Mouse (Mus musculus): ENCODE results near the gene Alpl.

Alpl gene

DNA sequence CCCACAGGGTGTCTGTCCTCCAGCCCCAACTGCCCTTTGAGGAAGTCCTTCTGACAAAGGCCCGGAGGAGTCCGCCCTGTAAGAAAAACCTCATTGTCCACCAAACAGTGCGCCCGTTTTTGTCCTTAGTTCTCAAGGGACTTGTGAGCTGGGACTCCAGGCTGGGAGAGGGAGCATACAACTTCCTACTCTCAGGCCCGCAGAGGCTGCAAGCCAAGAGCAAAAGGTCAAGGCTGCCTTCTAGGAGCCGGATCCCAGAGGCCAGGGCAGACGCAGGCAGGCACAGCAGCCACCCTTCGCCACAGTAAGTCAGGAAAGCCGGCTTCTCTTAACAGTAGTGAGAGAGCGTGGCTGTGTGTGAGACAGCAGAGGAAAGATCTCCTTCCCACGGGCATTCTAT lies 4.1 kb upstream of the Alpl start:
- no peak for DNase-seq (ENCODE audit: low spot score in 2 of 2)

DNA sequence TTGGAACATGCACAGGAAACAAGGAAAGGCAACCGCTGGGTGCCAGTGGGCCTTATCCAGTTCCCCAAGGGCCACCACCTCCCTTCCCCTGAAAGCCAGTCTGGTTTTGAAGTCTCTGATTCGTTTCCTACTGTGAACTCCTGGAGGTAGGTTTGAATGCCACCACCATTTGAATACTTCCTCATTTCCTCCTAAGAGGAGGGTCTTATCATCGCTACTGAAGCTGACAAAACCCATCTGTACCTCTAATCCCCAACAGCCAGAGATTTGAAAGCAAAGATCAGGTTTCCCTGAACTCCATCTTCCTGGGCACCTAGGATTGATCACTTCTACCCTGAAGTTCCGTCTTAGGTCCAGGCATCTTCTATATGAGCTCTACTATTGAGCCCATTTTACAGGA lies 854 bp upstream of the Alpl start:
- DNase-seq (ENCODE audit: low spot score in 2 of 2): no peak

DNA sequence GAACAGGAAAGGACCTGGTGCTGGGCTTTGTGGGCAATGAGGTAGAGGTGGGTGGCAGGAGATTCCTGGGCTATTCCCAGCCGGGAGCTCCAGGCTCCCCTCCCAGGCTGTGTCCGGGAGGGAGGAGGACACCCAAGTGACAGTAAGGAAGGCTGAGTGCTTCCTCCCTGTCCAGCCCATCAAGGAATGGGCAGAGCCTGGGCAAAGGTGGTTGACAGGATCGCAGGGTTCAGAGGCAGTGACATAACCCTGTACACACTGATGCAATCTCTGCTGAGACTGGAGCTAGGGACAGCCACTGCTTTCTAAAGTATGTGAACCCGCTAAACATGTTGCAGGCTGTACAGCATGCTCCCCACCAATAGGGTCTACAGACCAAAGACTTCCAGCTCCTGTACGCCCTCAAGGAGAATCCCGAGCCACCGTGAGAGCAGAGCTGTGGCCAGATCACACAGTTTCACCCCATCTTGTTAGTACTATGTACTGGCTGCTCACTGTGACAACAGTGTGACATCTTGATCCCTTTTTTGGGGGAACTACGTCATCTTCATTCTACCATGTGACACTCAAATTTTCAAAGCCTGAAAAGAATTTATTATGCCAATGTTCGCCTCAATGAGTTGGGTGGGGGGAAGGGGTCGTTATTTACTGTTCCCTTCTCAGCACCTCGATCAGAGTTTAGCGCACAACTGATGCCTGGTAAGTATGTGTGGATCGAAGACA lies 1.8 kb downstream of the Alpl start:
- DNase-seq (ENCODE audit: low spot score in 2 of 2): no peak

DNA sequence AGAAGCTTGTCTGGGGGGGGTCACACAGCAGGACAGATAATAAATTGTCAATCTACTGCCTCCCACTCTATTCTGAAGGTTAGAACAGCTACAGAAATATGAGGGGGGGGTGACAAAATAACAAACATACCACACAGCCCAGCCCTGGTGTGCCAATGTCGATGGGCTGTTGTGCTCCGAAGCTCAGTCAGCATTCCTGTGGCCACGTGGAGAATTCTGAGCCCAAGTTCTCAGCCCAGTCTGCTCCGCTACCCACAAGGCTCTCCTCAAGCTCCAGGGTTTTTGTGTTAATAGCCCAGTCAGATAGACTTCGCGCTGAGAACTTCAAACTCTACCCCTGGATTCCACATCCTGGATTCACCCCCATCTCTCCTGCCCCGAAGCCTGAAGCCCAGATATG lies 2.6 kb downstream of the Alpl start:
- DNase-seq (ENCODE audit: low spot score in 2 of 2): no peak

DNA sequence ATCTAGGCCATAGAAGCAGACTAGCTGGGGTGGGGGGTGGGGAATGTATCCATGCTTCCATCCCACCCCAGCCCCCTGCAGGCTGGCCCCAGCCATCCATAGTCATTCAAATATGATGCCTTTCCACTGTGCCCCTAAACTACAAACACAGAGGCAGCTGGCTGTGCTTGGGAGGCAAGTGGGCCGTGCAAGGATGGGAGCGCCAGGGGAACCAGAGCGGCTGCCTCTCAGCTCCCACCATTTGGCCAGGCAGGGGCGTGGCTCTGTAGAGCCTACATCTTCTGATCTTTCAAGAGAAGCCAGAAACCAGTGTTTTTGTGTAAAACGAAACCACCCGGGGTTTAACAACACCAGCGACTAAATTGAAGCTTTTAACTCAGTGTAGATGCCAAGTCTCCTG lies 4.7 kb downstream of the Alpl start:
- DNase-seq (ENCODE audit: low spot score in 2 of 2): no peak

- no peak for DNase-seq (ENCODE audit: low spot score in 2 of 2)
Measured at GRCm38 (mm10) chr4:137790981-137791380, 5.2 kb downstream of the Alpl start.

- no peak for DNase-seq (ENCODE audit: low spot score in 2 of 2)
Measured at GRCm38 (mm10) chr4:137788511-137789049, 7.6 kb downstream of the Alpl start.

GRCm38 (mm10) chr4:137787589-137788289 lies 8.4 kb downstream of the Alpl start:
- no peak for DNase-seq (ENCODE audit: low spot score in 2 of 2)

DNA sequence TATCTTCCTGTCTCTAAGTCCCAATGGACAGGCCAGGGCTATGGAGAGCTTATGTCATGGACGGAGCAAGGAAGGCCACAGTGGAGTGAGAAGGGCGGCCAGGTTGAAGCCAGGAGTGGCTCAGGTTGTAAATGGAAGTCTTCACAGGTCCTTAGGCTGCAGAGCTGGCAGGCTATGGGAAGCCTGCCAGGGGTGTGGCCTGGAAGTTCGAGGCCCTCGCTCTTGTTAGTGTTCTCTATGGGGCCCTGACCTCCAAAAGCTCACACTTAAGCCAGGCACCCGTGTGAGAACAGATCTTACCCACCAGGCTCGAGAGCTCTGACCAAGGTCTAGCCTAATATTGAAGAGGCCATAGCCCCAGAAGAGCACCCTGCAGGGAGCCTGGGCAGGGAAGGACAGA lies 9.7 kb downstream of the Alpl start:
- DNase-seq (ENCODE audit: low spot score in 2 of 2): no peak

DNA sequence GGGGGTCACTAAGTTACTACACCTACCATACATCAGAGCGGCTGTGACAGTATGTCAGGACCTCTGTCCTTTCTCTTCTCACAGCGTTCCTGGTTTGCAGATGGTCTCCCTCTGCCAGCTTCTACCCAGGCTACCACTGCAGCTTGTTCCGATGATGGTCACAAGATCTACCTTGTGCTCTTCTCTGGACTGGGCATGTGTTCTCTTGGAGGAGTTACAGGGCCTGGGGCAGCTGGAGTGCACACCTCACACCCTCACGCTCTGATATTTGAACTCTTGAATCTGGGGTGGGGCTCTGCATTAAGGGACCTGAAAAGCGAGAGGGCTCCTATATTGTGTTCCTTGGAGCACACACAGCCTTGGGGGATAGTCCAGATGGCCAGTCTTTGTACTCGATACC lies 10.9 kb downstream of the Alpl start:
- no peak for DNase-seq (ENCODE audit: low spot score in 2 of 2)

- DNase-seq (ENCODE audit: low spot score in 2 of 2): no peak
Measured at GRCm38 (mm10) chr4:137784741-137785140, 11.4 kb downstream of the Alpl start.

DNA sequence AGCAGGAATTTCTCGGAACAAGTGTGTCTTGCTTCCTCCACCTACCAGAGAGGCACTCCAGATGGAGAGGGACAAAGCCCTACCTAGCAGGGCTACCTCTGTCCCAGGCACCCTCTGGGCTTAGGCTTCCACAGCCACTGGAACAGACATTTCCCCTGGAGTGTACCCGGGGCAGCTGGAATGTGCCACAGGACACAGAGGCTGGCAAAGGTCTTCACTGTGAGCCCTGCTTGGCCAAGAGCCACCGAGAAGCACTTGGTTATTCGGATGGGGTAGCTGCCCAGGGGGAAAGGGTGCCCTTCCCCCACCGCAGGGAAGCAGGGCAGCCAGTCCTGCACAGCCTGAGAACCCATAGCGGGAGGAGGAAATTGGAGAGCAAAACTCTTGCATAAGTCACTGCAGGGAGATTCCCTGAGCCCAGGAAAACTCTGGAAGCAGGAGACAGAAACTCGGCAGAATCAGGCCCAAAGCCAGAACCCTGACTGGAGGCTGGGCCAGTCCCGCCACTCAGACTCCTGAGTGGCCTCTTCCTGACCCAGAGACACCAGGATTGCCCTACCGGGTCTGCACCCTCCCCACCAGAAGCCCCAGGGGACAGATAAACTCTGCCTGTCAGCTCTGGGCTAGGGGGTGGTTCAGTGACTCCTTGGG lies 12.5 kb downstream of the Alpl start:
- peak; percentile 22 to 52 for DNase-seq (ENCODE audit: low spot score in 2 of 2)

GRCm38 (mm10) chr4:137781949-137782348 lies 14.2 kb downstream of the Alpl start:
- no peak for DNase-seq (ENCODE audit: low spot score in 2 of 2)

- no peak for DNase-seq (ENCODE audit: low spot score in 2 of 2)
Measured at GRCm38 (mm10) chr4:137780986-137781385, 15.2 kb downstream of the Alpl start.

DNA sequence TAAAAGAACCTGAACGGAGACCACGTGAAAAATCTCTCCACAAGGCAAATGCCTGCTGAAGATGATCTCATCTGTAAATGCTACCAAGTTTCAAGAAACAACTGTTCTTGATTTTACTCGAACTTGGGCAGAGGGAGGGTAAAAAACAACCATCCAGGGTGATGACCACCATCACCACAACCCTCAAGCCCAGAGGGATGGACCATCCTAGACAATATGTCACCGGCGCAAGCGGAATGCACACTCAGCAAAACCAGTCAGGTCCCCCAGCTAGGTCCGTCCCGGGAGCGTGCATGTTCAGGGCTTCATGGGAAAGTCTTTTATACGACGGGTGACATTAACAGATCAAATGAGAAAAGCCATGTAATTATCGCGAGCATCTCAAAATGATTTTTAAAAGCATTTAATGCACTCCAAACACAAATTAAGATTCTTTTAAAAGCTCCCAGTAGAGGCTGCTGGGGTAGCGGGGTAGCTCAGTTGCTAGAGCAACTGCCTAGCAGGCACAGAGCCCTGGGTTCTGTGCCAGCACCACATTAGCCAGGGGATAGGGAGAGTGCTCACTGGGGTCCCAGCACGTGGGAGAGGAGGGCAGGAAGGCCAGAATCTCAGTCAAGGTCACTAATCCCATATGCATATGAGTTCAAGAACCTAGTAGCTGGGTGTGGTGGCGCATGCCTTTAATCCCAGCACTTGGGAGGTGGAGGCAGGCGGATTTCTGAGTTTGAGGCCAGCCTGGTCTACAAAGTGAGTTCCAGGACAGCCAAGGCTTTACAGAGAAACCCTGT lies 17.6 kb downstream of the Alpl start:
- DNase-seq (ENCODE audit: low spot score in 2 of 2): no peak

DNA sequence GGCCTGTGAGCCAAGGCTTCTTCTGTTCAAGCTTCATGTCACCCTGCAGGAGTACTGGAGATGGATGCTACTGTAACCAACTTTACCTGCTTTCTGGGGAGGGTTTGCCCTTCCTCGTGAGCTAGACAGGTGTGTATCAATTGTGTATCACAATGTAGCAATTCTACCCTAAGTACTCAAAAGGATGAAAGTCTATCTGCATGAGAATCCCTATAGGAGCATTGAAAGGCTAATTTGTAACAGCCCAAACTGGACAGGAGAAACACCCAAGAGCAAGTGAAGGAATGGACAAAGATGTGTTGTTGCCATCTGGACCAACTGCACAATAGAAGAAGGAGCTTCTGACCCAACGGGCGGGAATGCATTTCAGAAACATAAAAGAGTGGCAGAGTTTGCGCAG lies 18.3 kb downstream of the Alpl start:
- DNase-seq (ENCODE audit: low spot score in 2 of 2): no peak

GRCm38 (mm10) chr4:137774505-137774904 lies 21.7 kb downstream of the Alpl start:
- DNase-seq (ENCODE audit: low spot score in 2 of 2): no peak

DNA sequence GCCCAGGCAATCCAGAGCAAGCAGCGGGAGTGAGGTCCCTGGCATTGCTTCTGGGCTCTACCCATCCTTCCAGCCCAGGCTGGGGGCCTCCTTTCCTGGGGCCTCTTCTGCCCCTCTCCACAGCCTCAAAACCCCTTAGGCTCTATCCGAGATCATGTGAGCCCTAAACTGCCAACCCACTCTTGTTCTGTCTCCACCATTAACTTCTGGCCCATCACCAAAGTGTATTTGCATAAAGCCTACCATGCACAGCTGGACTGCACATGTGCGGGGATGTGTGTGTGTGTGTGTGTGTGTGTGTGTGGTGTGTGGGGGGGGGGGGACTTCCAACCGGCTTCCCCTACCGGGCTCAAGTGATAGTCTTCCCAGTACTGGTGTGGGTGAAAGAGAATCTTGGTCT lies 22.2 kb downstream of the Alpl start:
- DNase-seq (ENCODE audit: low spot score in 2 of 2): no peak

DNA sequence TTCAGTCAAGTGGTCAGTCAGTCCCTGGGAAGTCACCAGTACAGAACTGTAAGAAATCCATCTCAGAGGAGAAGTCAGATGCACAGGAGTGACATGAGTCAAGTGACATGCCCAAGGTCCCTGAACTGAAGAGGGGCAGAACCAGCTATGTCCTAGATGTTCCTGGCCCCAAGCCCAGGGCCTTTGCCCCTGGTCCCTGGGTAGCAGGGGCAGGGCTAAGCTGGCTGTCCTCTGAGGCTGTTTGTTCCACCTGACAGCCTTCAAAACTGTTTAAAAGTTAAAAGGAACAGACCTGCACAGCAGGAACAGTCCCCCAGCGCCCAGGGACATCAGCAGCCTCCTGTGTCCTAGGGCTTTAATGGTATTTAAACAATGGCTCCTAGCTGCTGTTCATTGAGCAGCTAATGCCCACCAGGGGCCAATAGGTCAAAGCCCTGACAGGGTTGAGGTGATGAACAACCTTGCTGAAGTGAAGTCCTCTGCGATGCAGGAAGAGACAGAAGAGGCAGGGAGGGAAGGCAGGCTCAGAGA lies 22.8 kb downstream of the Alpl start:
- DNase-seq (ENCODE audit: low spot score in 2 of 2): no peak

DNA sequence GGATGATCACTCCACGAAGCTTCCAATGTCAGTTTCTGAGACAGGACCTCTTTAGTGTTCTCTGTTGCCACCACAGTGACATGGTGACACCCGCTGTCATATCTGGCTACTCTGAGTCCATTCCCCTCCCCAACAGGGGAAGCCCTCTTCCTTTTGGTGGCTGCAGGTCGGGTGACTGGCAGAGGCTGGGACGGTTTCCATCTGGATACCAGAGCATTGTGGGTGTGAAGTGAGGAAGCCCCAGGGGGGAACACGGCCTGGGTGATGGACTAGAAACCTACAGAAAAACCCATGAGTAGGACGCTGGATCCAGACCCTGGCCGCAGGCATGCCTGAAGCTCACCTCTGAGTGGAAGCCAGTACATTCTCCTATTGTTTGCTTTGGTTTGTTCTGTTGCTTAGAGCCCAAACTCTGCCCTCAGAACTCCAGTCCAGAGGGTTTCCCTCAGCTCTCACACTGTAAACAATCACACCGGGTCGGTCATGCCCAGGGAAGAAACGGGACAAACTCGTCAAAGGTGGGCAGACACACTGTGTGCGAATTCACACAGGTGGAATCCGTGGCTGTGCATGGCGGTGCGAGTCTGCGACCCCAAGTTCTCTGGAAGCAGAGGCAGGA lies 23.6 kb downstream of the Alpl start:
- DNase-seq (ENCODE audit: low spot score in 2 of 2): no peak

- no peak for DNase-seq (ENCODE audit: low spot score in 2 of 2)
Measured at GRCm38 (mm10) chr4:137771749-137772148, 24.4 kb downstream of the Alpl start.

Data from frontal cortex, postnatal 36 days (tissue).